Comparison of ENCODE assay signal across 20 mouse cellular contexts in the genomic region with DNA sequence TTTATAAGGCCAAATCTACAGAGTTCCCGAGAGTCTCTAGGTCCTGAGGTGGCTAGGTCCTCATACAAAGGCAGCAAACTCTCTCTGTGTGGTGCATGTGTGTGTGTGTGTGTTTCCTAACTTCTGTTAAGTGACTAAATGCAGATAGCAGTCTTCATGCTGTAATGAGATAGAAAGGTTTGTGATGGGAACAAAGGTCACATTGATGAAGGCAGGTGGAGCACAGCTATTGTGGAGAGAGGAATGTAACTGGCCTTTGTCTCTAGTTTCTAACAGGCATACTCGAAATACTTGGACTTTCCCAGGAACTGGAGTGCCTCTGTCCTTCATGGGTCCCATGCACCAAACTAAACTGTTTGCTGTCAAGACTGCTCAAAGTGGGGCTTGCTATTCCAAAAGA. TPM values are rescaled to one million over a fixed set of nuclear protein-coding genes. Genes with fewer than 3 reads are reported as not detected.
A peak's percentile ranks its signal among the peaks of the same experiment; 100 is the strongest.
DNase-seq lines count a peak whose midpoint lies in the region; ATAC-seq and TF ChIP-seq lines count a peak whose summit lies in the region.
"Had no signal": no experiment of that assay in that cellular context is flagged by ENCODE, and none has a peak within 500 bp of the region (broad histone marks: within the 10 kb centered on the region; RNA-seq: fewer than 3 reads in every experiment).

No protein-coding gene starts in this region.

- 48% methylated on average over 2 of the region's 2 CpGs for WGBS in intestine, embryonic 15.5 days
- 36% methylated on average over 2 of the region's 2 CpGs for WGBS in intestine, postnatal 0 days
- WGBS in lung, embryonic 16.5 days: 36% methylated on average over 2 of the region's 2 CpGs
- WGBS in forebrain, embryonic 15.5 days: 45% methylated on average over 2 of the region's 2 CpGs

- DNase-seq in lung, postnatal 25 days (ENCODE audit: low spot score): no peak
- peak; percentile 65 for DNase-seq in ZHBTc4 (ENCODE audit: low read depth, low spot score)
- DNase-seq: adrenal gland, postnatal 14 days; cerebellum, adult 11-12 months; cerebellum, adult 9-10 months; cerebellum, postnatal 25 days; gastrocnemius, postnatal 36 days; heart, adult 18-20 months; heart, postnatal 36 days had no signal

- no peak overlapping the region for H3K4me2 ChIP-seq in intestine, embryonic 15.5 days (replicated peaks)
- H3K4me2 ChIP-seq in intestine, postnatal 0 days (replicated peaks; ENCODE audit: low read depth): no peak overlapping the region
- H3K4me2 ChIP-seq in lung, embryonic 16.5 days (ENCODE audit: low read depth, low read length): no peak overlapping the region
- no peak overlapping the region for H3K4me2 ChIP-seq in forebrain, embryonic 15.5 days (replicated peaks)
- H3K4me2 ChIP-seq: embryonic facial prominence, embryonic 15.5 days; heart, embryonic 11.5 days; hindbrain, embryonic 15.5 days had no signal

- TF ChIP-seq CTCF in intestine, postnatal 0 days (IDR thresholded peaks at IDR 0.05; ENCODE audit: low read depth): no peak

- no peak overlapping the region for H3K27ac ChIP-seq in intestine, embryonic 15.5 days
- H3K27ac ChIP-seq in intestine, postnatal 0 days (ENCODE audit: low read depth, low read length): no peak overlapping the region
- peak overlapping the region; percentile 18 for H3K27ac ChIP-seq in lung, embryonic 16.5 days (ENCODE audit: low read length)
- no peak overlapping the region for H3K27ac ChIP-seq in forebrain, embryonic 15.5 days (replicated peaks)
- H3K27ac ChIP-seq: embryonic facial prominence, embryonic 15.5 days; forebrain, embryonic 10.5 days; hindbrain, embryonic 15.5 days had no signal

- no peaks in the 10 kb centered on the region for H3K9me3 ChIP-seq in intestine, embryonic 15.5 days
- no peaks in the 10 kb centered on the region for H3K9me3 ChIP-seq in intestine, postnatal 0 days (ENCODE audit: control insufficient read depth)
- no peaks in the 10 kb centered on the region for H3K9me3 ChIP-seq in lung, embryonic 16.5 days (ENCODE audit: control insufficient read depth, low read length)
- H3K9me3 ChIP-seq in forebrain, embryonic 15.5 days: no peaks in the 10 kb centered on the region
- H3K9me3 ChIP-seq: embryonic facial prominence, embryonic 15.5 days; hindbrain, embryonic 15.5 days had no signal

- no peaks in the 10 kb centered on the region for H3K36me3 ChIP-seq in intestine, embryonic 15.5 days
- H3K36me3 ChIP-seq in intestine, postnatal 0 days (ENCODE audit: control insufficient read depth, insufficient read depth): no peaks in the 10 kb centered on the region
- peaks cover 2% of the 10 kb centered on the region for H3K36me3 ChIP-seq in lung, embryonic 16.5 days (ENCODE audit: control insufficient read depth, insufficient read depth, low read length)
- no peaks in the 10 kb centered on the region for H3K36me3 ChIP-seq in forebrain, embryonic 15.5 days
- H3K36me3 ChIP-seq: embryonic facial prominence, embryonic 15.5 days; forebrain, embryonic 10.5 days; hindbrain, embryonic 15.5 days had no signal

- no peak overlapping the region for H3K9ac ChIP-seq in intestine, embryonic 15.5 days
- no peak overlapping the region for H3K9ac ChIP-seq in intestine, postnatal 0 days (ENCODE audit: low read depth, low read length)
- no peak overlapping the region for H3K9ac ChIP-seq in lung, embryonic 16.5 days (ENCODE audit: low read length)
- H3K9ac ChIP-seq in forebrain, embryonic 15.5 days (replicated peaks): no peak overlapping the region
- H3K9ac ChIP-seq: embryonic facial prominence, embryonic 15.5 days; hindbrain, embryonic 15.5 days had no signal

- peak; percentile 63 for ATAC-seq in intestine, embryonic 15.5 days
- ATAC-seq in intestine, postnatal 0 days: no peak
- ATAC-seq in lung, embryonic 16.5 days (ENCODE audit: low read depth): no peak
- no peak for ATAC-seq in forebrain, embryonic 15.5 days (replicated peaks)
- ATAC-seq: activated CD4-positive, CD25-positive, alpha-beta regulatory T cell, adult 4 months; forebrain, embryonic 14.5 days had no signal

- H3K4me1 ChIP-seq in intestine, embryonic 15.5 days (replicated peaks): no peaks in the 10 kb centered on the region
- H3K4me1 ChIP-seq in intestine, postnatal 0 days (replicated peaks; ENCODE audit: control insufficient read depth, insufficient read depth, low read length): no peaks in the 10 kb centered on the region
- peaks cover 10% of the 10 kb centered on the region; the same call in 1 of the 2 replicates for H3K4me1 ChIP-seq in lung, embryonic 16.5 days (replicated peaks; ENCODE audit: control insufficient read depth, insufficient read depth, low read length)
- H3K4me1 ChIP-seq in forebrain, embryonic 15.5 days: no peaks in the 10 kb centered on the region
- H3K4me1 ChIP-seq: embryonic facial prominence, embryonic 15.5 days had no signal

- H3K4me3 ChIP-seq in intestine, embryonic 15.5 days (replicated peaks): no peak overlapping the region
- no peak overlapping the region for H3K4me3 ChIP-seq in intestine, postnatal 0 days (ENCODE audit: low read depth, low read length)
- H3K4me3 ChIP-seq in lung, embryonic 16.5 days (ENCODE audit: low read length): no peak overlapping the region
- H3K4me3 ChIP-seq in forebrain, embryonic 15.5 days: no peak overlapping the region
- H3K4me3 ChIP-seq: embryonic facial prominence, embryonic 15.5 days; erythroblast, embryonic 14.5 days; forebrain, embryonic 10.5 days; hindbrain, embryonic 15.5 days had no signal

- H3K27me3 ChIP-seq in intestine, embryonic 15.5 days (replicated peaks): no peaks in the 10 kb centered on the region
- no peaks in the 10 kb centered on the region for H3K27me3 ChIP-seq in intestine, postnatal 0 days (replicated peaks; ENCODE audit: control insufficient read depth, insufficient read depth, low read length)
- no peaks in the 10 kb centered on the region for H3K27me3 ChIP-seq in lung, embryonic 16.5 days (ENCODE audit: control insufficient read depth, insufficient read depth, low read depth, low read length)
- no peaks in the 10 kb centered on the region for H3K27me3 ChIP-seq in forebrain, embryonic 15.5 days
- H3K27me3 ChIP-seq: embryonic facial prominence, embryonic 15.5 days; hindbrain, embryonic 15.5 days had no signal

RNA-seq across cellular contexts. Expression of a gene that starts 14.1 kb away (rescaled TPM):
- polyA plus RNA-seq in intestine, embryonic 15.5 days (2015; fragmentation: Nextera tagmentation; extraction: Ambion mirVana): 0.43 and 1.1 TPM in 2 replicates
- polyA plus RNA-seq in intestine, postnatal 0 days (2015; fragmentation: Nextera tagmentation; extraction: Ambion mirVana): 0.22 and 0.33 TPM in 2 replicates
- polyA plus RNA-seq in lung, embryonic 16.5 days (2015; fragmentation: Nextera tagmentation; extraction: Ambion mirVana): 44.3 and 46.4 TPM in 2 replicates
- polyA plus RNA-seq in forebrain, embryonic 15.5 days (2015; fragmentation: Nextera tagmentation; extraction: Ambion mirVana): 7.8 and 8.7 TPM in 2 replicates
